ENCODE assay signal across 8 mouse cellular contexts in the genomic region with DNA sequence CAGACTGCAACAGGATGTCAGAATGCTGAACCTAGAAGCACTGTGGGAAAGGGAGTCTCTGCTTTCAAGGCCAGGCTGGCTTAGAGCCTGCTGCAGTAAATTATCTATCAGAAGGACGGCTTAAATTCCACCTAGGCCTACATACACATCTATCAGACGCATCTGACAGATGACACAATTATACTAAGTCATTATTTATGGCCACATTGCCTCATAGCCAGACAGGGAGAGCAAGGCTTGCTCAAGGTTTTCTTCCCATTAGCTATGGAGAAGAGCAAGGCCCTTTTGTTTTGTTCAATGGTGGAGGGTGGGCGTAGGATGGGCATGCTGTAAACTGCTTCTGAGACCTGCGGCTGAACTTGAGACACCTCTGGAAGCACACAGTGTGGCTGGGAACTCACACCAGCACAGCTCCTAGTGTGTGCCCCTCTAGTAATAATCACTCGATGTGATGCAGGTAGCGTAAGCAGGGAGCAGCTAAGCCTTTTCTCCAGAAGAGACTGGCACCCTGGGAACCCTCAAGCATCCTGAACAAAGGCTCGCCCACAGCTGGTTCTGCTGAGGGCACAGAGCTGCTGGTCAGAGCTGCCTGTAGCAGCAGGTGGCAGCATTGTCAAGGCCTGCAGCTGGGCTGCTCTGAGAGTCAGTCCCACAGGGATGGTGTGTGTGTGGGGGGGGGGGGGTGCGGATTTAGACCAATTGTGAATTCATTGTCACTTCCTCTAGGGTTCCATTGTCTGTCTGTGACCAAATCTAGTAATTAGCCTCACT.
DNase-seq lines count a peak whose midpoint lies in the region; ATAC-seq and TF ChIP-seq lines count a peak whose summit lies in the region.

No protein-coding gene starts in this region.

- intact Hi-C loops in heart, adult 2 months (cut with DNase I), result no loop called here

- TF ChIP-seq EP300 in heart, adult 2 months (IDR thresholded peaks at IDR 0.05; ENCODE audit: insufficient read depth, low read depth, low read length), result no peak

- no peak overlapping the region for H3K9ac ChIP-seq in heart, adult 2 months (ENCODE audit: low read depth, low read length)
- no peak overlapping the region for H3K9ac ChIP-seq in hindbrain, postnatal 0 days (replicated peaks; ENCODE audit: low read length)

- TF ChIP-seq CTCF in heart, adult 2 months (IDR thresholded peaks at IDR 0.05), result peak; percentile 55
- TF ChIP-seq CTCF in hindbrain, postnatal 0 days (IDR thresholded peaks at IDR 0.05; ENCODE audit: low read depth), result peak; percentile 76

- no peak overlapping the region for H3K4me3 ChIP-seq in heart, adult 2 months
- H3K4me3 ChIP-seq in hindbrain, postnatal 0 days (ENCODE audit: low read length), result no peak overlapping the region
- H3K4me3 ChIP-seq in midbrain, embryonic 10.5 days, result no peak overlapping the region

- H3K4me1 ChIP-seq in heart, adult 2 months (ENCODE audit: control insufficient read depth, insufficient read depth, low read length), result no peaks in the 10 kb centered on the region
- H3K4me1 ChIP-seq in hindbrain, postnatal 0 days (ENCODE audit: insufficient read depth, low read length), result no peaks in the 10 kb centered on the region
- peaks cover 15% of the 10 kb centered on the region for H3K4me1 ChIP-seq in midbrain, embryonic 10.5 days

- H3K27me3 ChIP-seq in heart, adult 2 months (ENCODE audit: control insufficient read depth, insufficient read depth, low read length), result no peaks in the 10 kb centered on the region
- H3K27me3 ChIP-seq in hindbrain, postnatal 0 days (ENCODE audit: insufficient read depth, low read length), result no peaks in the 10 kb centered on the region; the same call in 1 of the 2 replicates
- peaks cover 66% of the 10 kb centered on the region for H3K27me3 ChIP-seq in midbrain, embryonic 10.5 days (ENCODE audit: low read depth, poor library complexity, severe bottlenecking)

- ATAC-seq in hindbrain, postnatal 0 days, result peak; percentile 79; the same call in 1 of the 2 replicates

- no peaks in the 10 kb centered on the region for H3K36me3 ChIP-seq in heart, adult 2 months (ENCODE audit: control insufficient read depth, insufficient read depth, low read length)
- no peaks in the 10 kb centered on the region for H3K36me3 ChIP-seq in hindbrain, postnatal 0 days (ENCODE audit: insufficient read depth, low read length)
- no peaks in the 10 kb centered on the region for H3K36me3 ChIP-seq in midbrain, embryonic 10.5 days

- no peak for DNase-seq in heart, adult 2 months
- DNase-seq in heart, adult 8-10 months (ENCODE audit: low spot score), result no peak
- peak; percentile 8 for DNase-seq in urinary bladder, postnatal 25 days (ENCODE audit: low spot score)
- DNase-seq in urinary bladder, adult 2 months (ENCODE audit: low spot score), result no peak
- DNase-seq in hindbrain, postnatal 0 days (ENCODE audit: low spot score), result peak; percentile 70
- peak; percentile 75 for DNase-seq in midbrain, embryonic 10.5 days (ENCODE audit: low spot score)
- DNase-seq in gastrocnemius, adult 8-10 months (ENCODE audit: low spot score in 2 of 2), result no peak
- no peak for DNase-seq in layer of hippocampus, adult 18-20 months (ENCODE audit: low spot score in 2 of 2)

- no peak overlapping the region for H3K27ac ChIP-seq in heart, adult 2 months
- H3K27ac ChIP-seq in hindbrain, postnatal 0 days, result no peak overlapping the region
- H3K27ac ChIP-seq in midbrain, embryonic 10.5 days (replicated peaks), result peak overlapping the region; percentile 72

- TF ChIP-seq POLR2A in heart, adult 2 months (IDR thresholded peaks at IDR 0.05; ENCODE audit: insufficient read depth, low read depth, low read length), result no peak

- H3K9me3 ChIP-seq in hindbrain, postnatal 0 days (ENCODE audit: low read length), result no peaks in the 10 kb centered on the region
- no peaks in the 10 kb centered on the region for H3K9me3 ChIP-seq in midbrain, embryonic 10.5 days (replicated peaks)

- 41% methylated on average over 8 of the region's 8 CpGs for WGBS in heart, adult 2 months
- WGBS in hindbrain, postnatal 0 days, result 38% methylated on average over 8 of the region's 8 CpGs
- WGBS in midbrain, embryonic 10.5 days, result 34% methylated on average over 8 of the region's 8 CpGs

- no peaks in the 10 kb centered on the region for H3K79me2 ChIP-seq in heart, adult 2 months (replicated peaks; ENCODE audit: control insufficient read depth, insufficient read depth, low read length)

- no peak overlapping the region for H3K4me2 ChIP-seq in hindbrain, postnatal 0 days (ENCODE audit: low read depth, low read length)

Comparison
In these comparisons a context has a peak if more than half of its experiments do, and no peak if none do; other contexts are left out.
1. DNase-seq: peak in urinary bladder, postnatal 25 days (single experiment), hindbrain, postnatal 0 days (single experiment) and midbrain, embryonic 10.5 days (single experiment); none in heart, adult 2 months (0 of 2), heart, adult 8-10 months (single experiment), urinary bladder, adult 2 months (single experiment), gastrocnemius, adult 8-10 months (0 of 2) and layer of hippocampus, adult 18-20 months (0 of 2).